Mouse (Mus musculus): ENCODE measurements around the gene Tex46.

DNA sequence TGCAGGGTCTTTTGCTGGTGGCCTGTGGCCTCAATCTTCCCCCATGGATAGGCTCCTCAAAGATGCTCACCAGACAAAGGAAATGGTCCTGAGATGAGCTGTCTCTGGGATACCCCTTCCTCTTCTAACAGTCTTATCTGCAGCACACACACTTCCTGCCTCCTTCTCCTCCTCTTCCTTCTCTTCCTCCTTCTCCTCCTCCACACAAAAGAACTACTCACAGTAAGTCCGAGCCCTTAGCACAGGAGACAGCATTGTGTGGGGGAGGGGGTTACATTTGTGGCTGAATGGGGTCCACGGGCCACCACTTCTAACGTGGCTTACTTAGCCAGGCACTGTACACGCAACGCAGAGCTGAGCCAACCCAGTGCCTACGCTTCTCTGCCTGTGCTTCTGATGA is 42.8 kb downstream of the Tex46 start:
- no peak for TF ChIP-seq TBP (conservative IDR thresholded peaks at IDR 0.05; ENCODE audit: low read depth, low read length)
- no peak for TF ChIP-seq CTCF (conservative IDR thresholded peaks at IDR 0.05 in 1 of 2, IDR thresholded peaks at IDR 0.05 in 1 of 2; ENCODE audit: low read depth in 2 of 2, low read length in 2 of 2)
- no peak for TF ChIP-seq POLR2AphosphoS2 (IDR thresholded peaks at IDR 0.05; ENCODE audit: low read depth, low read length)
- no peak for TF ChIP-seq EP300 (IDR thresholded peaks at IDR 0.05; ENCODE audit: low read length)
- TF ChIP-seq UBTF (IDR thresholded peaks at IDR 0.05; ENCODE audit: low read depth, low read length): no peak
- no peak for TF ChIP-seq MYC (IDR thresholded peaks at IDR 0.05; ENCODE audit: low read depth, low read length)
- no peak for TF ChIP-seq POLR2A (IDR thresholded peaks at IDR 0.05; ENCODE audit: low read depth, low read length)
- no peak for TF ChIP-seq MAX (IDR thresholded peaks at IDR 0.05; ENCODE audit: low read length)
- no peak for TF ChIP-seq RCOR1 (conservative IDR thresholded peaks at IDR 0.05; ENCODE audit: low read depth, low read length)
- TF ChIP-seq MAFK (IDR thresholded peaks at IDR 0.05; ENCODE audit: insufficient replicate concordance, low read length): no peak
- no peak for TF ChIP-seq USF1 (IDR thresholded peaks at IDR 0.05; ENCODE audit: low read depth, low read length)
- no peak for TF ChIP-seq JUN (IDR thresholded peaks at IDR 0.05; ENCODE audit: insufficient read depth, low read depth, low read length)

All from CH12.LX (cell line).